Mouse (Mus musculus): ENCODE measurements around the gene Mdc1. TPM values are rescaled to one million over a fixed set of nuclear protein-coding genes. Genes with fewer than 3 reads are reported as not detected.

Mdc1 gene
- polyA plus RNA-seq, 1 experiment from 2014 or later, result 21.0 TPM

DNA sequence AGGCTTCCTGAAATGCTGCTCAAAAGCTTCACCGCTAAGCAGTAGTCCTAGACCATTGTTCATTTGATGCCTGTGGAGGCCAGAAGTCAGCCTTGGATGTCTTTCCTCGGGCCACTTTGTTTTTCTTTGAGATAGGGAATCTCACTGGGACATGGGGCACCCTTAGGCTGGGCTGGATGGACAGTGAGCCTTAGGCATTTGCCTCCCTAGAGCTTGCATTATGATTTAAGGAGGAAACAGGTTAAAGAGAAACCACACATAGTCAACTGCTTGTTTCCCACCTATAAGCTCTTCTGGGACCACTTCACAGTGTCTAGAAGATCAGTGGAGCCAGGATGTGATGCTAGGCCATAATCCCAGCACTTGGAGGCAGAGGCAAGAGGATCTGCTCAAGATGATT lies 18.5 kb downstream of the Mdc1 start:
- 68% methylated on average over 2 of the region's 2 CpGs for WGBS
- no peak for ATAC-seq (ENCODE audit: insufficient number of reproducible peaks, insufficient read depth, low FRiP score, low TSS enrichment, low read depth)
- Histone ChIP-seq H3K4me1 (peaks cover 16% of the 10 kb centered on the region), H3K9me3 (no peaks in the 10 kb centered on the region), H3K4me3 (no peak overlapping the region), H3K27ac (no peak overlapping the region), H3K36me3 (peaks cover 34% of the 10 kb centered on the region), H3K9ac (no peak overlapping the region), H3K4me2 (no peak overlapping the region), H3K27me3 (no peaks in the 10 kb centered on the region)

DNA sequence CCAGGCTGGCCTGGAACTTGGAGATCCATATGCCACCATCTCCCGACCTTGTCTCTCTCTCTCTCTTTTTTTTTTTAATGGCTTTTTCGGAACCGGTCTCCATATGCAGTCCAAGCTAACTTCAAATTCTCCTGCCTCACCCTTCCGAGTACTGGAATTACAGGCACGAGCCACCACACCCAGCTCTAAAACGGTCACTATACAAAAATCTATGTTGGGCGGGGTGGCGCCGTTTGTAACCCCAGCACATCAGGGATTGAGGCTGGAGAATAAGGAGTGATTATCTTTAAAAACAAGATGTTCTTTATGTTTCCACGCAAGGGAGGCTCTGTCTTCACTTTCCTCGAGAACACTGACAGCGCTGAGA lies 19.5 kb downstream of the Mdc1 start:
- Histone ChIP-seq H3K36me3 (peaks cover 31% of the 10 kb centered on the region), H3K27me3 (no peaks in the 10 kb centered on the region), H3K27ac (peak overlapping the region; percentile 96), H3K4me3 (peak overlapping the region; percentile 75), H3K9me3 (no peaks in the 10 kb centered on the region), H3K9ac (peak overlapping the region; percentile 79), H3K4me1 (peaks cover 20% of the 10 kb centered on the region), H3K4me2 (peak overlapping the region; percentile 71)
- 3% methylated on average over 12 of the region's 12 CpGs for WGBS
- no peak for ATAC-seq (ENCODE audit: insufficient number of reproducible peaks, insufficient read depth, low FRiP score, low TSS enrichment, low read depth)

DNA sequence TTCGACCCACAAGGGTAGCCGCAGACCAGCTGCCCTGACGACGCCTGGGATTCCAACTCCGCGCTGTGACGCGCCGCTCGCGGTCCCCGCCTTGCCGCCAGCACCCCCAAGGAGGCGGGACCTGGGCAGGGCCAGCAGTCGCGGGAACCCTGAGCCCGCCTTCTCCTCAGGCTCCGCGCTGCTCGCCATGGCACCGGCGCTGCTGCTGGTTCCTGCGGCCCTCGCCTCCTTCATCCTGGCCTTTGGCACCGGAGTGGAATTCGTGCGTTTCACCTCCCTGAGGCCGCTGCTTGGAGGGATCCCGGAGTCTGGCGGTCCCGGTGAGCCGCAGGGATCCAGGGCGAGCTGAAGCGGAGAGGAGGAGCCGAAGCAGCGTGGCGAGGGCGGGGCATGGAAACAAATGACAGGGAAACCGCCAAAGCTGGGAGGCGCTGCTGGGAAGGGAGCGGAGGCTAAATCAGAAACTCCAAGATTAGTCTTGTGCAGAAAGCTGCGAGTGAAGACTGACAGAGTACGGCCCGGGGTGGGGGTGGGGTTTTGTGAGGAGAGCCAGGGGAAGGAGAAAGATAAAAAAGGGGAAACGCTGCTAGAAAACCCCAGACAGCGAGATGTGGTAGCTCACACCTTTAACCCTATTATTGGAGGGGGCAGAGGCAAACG lies 20.0 kb downstream of the Mdc1 start, which contains the start of gene Nrm:
Nrm (plus strand) TSS at position 121 of the 660 bp plus-strand sequence.
- ATAC-seq (ENCODE audit: insufficient number of reproducible peaks, insufficient read depth, low FRiP score, low TSS enrichment, low read depth), result peak; percentile 89
- Histone ChIP-seq H3K4me2 (peak within 1 kb of the TSS; percentile 71), H3K27ac (peak within 1 kb of the TSS; percentile 96), H3K36me3 (peaks cover 31% of the 10 kb centered on the region), H3K9me3 (no peaks in the 10 kb centered on the region), H3K4me3 (peak within 1 kb of the TSS; percentile 75), H3K4me1 (peaks cover 20% of the 10 kb centered on the region), H3K9ac (peak within 1 kb of the TSS; percentile 79), H3K27me3 (no peaks in the 10 kb centered on the region)
- under 1% methylated on average over 47 of the region's 47 CpGs for WGBS

DNA sequence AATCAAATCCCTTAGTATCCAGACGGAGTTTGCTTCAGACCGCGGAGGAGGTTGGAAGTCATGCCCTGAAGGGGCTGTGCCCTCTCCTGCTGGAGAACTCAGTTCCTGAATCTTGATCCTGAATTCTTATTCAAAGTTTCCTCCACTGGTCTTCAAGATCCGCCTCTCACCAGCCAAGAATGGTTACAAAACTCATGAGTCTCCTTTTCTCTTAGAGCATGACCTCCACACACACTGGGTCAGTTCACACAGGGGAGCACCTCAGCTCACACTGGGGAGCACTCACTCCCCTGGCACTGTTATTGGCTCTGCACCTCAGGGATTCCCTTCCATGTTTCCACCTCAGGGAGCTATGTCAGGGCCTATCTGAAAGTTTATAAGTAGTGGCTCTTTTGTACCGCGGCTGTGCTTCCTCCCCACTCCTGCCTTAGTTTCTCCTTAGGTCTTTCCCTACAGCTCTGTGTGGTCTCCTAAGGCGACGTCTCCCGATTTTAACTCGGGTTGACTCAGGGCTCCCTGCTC lies 23.6 kb downstream of the Mdc1 start:
- Histone ChIP-seq H3K4me3 (peak overlapping the region; percentile 73), H3K27me3 (no peaks in the 10 kb centered on the region), H3K9ac (peak overlapping the region; percentile 89), H3K4me1 (peaks cover 50% of the 10 kb centered on the region), H3K27ac (peak overlapping the region; percentile 98), H3K9me3 (no peaks in the 10 kb centered on the region), H3K36me3 (peaks cover 12% of the 10 kb centered on the region; the same call in 1 of the 2 replicates), H3K4me2 (peak overlapping the region; percentile 99)
- WGBS, result 18% methylated on average over 10 of the region's 10 CpGs
- no peak for ATAC-seq (ENCODE audit: insufficient number of reproducible peaks, insufficient read depth, low FRiP score, low TSS enrichment, low read depth)

DNA sequence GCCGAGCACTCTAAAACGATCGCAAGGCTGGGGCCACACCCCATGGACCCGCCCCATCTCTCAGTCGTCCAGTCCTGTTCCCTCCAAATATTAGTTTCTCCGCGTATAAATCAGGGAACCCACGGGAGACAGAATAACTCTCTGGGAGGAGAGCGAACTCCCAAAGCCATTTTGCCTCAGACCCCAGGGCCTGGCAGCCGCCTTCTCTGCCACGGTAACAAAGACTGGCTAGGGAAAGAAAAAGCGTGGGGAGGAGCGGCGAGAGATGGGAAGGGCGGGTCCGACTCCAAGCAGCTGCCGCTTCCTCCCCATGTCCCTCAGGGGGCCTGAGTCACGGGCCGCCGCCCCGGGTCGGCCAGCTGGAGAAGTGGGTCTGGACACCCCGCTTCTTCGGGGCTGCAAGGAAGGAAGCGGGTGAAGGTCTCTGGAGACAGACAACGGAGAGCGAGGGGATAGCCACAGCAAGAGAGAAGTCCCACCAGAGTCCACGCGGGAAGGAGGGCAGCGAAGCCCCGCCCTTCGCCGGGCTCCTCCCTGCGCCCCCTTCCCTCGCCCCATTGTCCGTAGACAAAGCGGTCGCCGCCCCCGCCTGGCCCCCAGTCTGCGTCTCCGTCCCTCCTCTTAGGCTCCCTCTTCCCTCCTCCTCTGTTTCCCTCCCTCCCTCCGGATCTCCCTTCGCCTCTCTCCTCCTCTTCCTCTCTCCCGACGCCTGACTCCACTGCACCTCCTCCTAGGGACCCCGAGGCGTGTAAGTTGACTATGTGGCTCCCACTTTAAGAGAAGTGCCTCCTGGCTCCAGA lies 24.4 kb downstream of the Mdc1 start, which contains the start of gene Ppp1r18:
Ppp1r18 (plus strand) TSS at position 113 of the 800 bp plus-strand sequence.
- H3K4me3 ChIP-seq, result peak within 1 kb of the TSS; percentile 73
- H3K36me3 ChIP-seq, result peaks cover 14% of the 10 kb centered on the region; the same call in 1 of the 2 replicates
- under 1% methylated on average over 37 of the region's 48 CpGs for WGBS
- peak within 1 kb of the TSS; percentile 89 for H3K9ac ChIP-seq
- H3K4me1 ChIP-seq, result peaks cover 54% of the 10 kb centered on the region
- peak; percentile 63 for ATAC-seq (ENCODE audit: insufficient number of reproducible peaks, insufficient read depth, low FRiP score, low TSS enrichment, low read depth)
- H3K27ac ChIP-seq, result peak within 1 kb of the TSS; percentile 98
- H3K4me2 ChIP-seq, result peak within 1 kb of the TSS; percentile 99
- no peaks in the 10 kb centered on the region for H3K9me3 ChIP-seq
- H3K27me3 ChIP-seq, result no peaks in the 10 kb centered on the region

DNA sequence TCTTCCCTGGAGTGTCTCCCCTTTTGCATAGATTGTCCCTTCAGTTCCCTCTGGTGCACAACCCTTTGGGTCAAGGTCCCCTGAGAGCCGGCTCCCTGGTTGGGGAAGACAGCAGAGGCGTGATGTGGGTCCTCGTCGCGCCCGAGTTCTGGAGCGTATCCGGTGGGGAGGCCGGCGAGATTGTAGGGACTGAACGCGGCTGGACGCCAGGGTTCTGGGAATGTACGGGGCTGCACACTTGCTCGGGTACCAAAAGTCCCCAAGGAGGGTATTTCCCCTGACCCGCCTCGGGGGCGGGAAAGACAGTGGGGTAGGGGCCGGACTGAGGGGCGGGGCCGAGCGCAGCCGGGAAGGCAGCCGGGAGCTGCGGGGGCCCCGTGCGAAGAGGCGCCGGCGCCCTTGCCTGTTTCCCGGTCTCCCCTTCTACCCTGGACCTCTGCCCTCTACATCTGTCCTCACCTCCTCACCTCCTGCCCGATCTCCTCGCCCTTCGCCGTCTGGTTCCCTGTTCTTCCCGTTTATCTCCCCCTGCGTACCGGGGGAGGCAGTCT lies 25.0 kb downstream of the Mdc1 start:
- H3K27ac ChIP-seq, result peak overlapping the region; percentile 98
- H3K4me2 ChIP-seq, result peak overlapping the region; percentile 99
- no peaks in the 10 kb centered on the region for H3K27me3 ChIP-seq
- peaks cover 56% of the 10 kb centered on the region for H3K4me1 ChIP-seq
- WGBS, result under 1% methylated on average over 38 of the region's 38 CpGs
- ATAC-seq (ENCODE audit: insufficient number of reproducible peaks, insufficient read depth, low FRiP score, low TSS enrichment, low read depth), result peak; percentile 29; the same call in 1 of the 2 replicates
- 0 out of 2 replicates have a peak, but pooled peaks cover 2% of the 10 kb centered on the region for H3K9me3 ChIP-seq
- peak overlapping the region; percentile 73 for H3K4me3 ChIP-seq
- peaks cover 21% of the 10 kb centered on the region for H3K36me3 ChIP-seq
- H3K9ac ChIP-seq, result peak overlapping the region; percentile 89

DNA sequence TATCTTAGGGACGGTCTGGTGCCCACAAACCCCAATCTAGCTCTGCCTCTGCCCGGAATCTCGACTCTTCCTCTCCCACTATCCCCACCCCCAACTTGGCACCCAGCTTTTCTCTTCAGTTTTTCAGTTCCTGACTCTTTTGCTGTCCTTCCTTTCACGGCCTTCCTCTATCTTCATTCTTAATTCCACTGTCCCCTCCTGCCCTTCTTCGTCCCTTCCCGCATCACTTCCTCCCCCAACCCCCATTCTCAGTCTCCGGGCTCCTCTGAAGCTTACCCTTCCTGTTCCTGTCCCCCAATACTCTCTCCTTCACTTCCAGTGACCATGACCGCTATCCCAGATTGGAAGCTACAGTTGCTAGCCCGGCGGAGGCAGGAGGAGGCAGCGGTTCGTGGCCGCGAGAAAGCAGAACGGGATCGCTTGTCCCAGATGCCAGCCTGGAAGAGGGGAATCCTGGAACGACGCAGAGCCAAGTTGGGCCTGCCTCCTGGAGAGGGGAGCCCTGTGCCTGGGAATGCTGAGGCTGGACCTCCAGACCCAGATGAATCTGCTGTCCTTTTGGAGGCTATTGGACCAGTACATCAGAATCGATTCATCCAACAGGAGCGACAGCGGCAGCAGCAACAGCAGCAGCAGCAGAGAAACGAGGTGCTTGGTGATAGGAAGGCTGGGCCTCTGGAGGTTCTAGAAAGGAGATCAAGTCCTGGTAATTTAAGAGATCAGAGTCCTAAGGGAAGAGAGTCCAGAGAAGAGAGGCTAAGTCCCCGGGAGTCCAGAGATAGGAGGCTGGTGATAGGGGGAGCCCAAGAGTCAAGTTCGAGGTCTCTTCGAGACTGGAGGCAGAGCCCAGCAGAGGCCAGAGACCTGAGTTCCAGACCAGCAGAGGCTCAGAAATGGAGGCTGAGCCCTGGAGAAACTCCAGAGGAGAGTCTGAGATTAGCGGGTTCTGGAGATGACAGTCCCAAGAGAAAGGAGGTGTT lies 25.9 kb downstream of the Mdc1 start:
- Histone ChIP-seq H3K27me3 (no peaks in the 10 kb centered on the region), H3K9ac (peak overlapping the region; percentile 89), H3K9me3 (0 out of 2 replicates have a peak, but pooled peaks cover 3% of the 10 kb centered on the region), H3K4me2 (peak overlapping the region; percentile 99), H3K36me3 (peaks cover 25% of the 10 kb centered on the region), H3K4me3 (peak overlapping the region; percentile 73), H3K4me1 (peaks cover 56% of the 10 kb centered on the region), H3K27ac (peak overlapping the region; percentile 98)
- 9% methylated on average over 26 of the region's 26 CpGs for WGBS
- no peak for ATAC-seq (ENCODE audit: insufficient number of reproducible peaks, insufficient read depth, low FRiP score, low TSS enrichment, low read depth)

DNA sequence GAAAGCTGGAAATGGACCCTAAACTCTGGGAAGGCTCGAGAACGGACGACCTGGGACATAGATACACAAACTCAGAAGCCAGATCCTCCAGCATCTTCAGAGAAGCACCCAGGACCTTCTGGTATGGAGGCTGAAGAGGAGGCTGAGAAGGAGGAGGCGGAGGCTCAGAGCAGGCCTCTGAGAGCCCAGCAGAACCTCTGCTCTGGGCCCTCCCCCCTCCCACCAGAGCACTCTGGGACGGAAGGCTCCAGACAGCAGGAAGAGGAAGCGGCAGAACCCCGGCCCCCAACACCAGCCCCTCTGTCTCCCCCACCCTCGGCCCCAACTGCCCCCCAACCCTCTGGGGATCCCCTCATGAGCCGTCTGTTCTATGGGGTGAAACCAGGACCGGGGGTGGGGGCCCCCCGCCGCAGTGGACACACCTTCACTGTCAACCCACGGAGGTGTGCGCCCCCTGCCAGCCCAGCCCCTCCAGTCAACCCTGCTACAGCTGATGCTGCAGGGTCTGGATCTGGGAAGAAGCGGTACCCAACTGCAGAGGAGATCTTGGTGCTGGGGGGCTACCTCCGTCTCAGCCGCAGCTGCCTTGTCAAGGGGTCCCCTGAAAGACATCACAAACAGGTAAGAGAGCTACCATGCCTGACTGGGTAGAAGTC lies 27.0 kb downstream of the Mdc1 start:
- WGBS, result 19% methylated on average over 17 of the region's 17 CpGs
- no peak for ATAC-seq (ENCODE audit: insufficient number of reproducible peaks, insufficient read depth, low FRiP score, low TSS enrichment, low read depth)
- Histone ChIP-seq H3K9ac (peak overlapping the region; percentile 89), H3K9me3 (0 out of 2 replicates have a peak, but pooled peaks cover 3% of the 10 kb centered on the region), H3K27ac (peak overlapping the region; percentile 98), H3K4me3 (peak overlapping the region; percentile 73), H3K4me1 (peaks cover 63% of the 10 kb centered on the region), H3K36me3 (peaks cover 30% of the 10 kb centered on the region), H3K4me2 (peak overlapping the region; percentile 99), H3K27me3 (no peaks in the 10 kb centered on the region)

DNA sequence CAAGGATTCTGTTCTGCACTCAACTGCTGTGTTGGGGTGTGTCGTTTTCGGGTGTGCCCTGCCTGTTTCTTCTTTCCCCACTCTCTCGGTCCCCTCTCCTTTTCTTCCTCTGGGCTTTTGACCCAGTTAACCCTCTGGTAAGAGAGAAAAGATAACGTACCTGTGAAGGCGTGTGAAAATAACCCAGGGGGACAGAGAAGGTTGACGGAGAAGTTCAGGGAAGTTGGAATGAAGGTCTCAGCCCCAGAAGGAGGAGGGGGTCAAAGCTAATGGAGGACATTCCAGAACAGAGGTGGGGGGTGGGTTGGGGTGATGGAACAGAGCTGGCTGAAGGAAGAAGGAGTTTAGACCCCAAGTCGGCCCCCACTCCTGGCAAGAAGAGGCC lies 27.6 kb downstream of the Mdc1 start:
- Histone ChIP-seq H3K4me3 (peak overlapping the region; percentile 73), H3K4me2 (peak overlapping the region; percentile 99), H3K9ac (peak overlapping the region; percentile 89), H3K9me3 (0 out of 2 replicates have a peak, but pooled peaks cover 3% of the 10 kb centered on the region), H3K27me3 (no peaks in the 10 kb centered on the region), H3K36me3 (peaks cover 32% of the 10 kb centered on the region), H3K4me1 (peaks cover 70% of the 10 kb centered on the region), H3K27ac (peak overlapping the region; percentile 98)
- 0% methylated on average over 7 of the region's 7 CpGs for WGBS
- ATAC-seq (ENCODE audit: insufficient number of reproducible peaks, insufficient read depth, low FRiP score, low TSS enrichment, low read depth), result no peak
